Mouse (Mus musculus): ENCODE data around the gene Clec16a. TPM values are rescaled to one million over a fixed set of nuclear protein-coding genes. Genes with fewer than 3 reads are reported as not detected.

The Clec16a gene
- 37.7 and 38.9 TPM in 2 replicates for polyA plus RNA-seq (2016; fragmentation: Nextera tagmentation; extraction: Ambion mirVana)

DNA sequence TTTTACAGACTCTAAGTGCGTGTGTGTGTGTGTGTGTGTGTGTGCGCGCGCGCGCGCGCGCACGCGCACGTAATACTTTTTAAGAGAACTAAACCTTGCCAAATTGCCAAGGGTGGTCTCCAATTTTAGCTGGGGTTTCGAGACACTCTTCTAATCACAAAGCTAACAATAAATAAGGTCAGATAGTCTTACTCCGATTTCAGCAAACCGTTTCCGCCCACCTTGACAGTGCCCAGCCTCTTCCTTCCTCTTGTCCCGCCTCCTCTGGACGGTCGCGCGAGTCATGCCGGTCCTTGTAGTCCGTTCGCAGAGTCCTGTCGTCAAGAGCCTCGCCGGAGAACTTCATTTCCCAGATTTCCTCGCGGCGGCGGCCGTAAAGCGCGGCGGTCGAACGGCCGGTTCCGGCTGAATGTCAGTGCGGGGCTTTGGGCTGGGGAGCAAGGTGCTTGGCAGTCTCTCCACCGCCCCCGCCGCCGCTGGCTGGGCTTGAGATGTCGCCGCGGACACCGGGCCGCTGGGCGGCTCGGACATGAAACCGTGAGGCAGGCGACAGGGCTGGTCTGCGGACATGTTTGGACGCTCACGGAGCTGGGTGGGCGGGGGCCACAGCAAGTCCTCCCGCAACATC lies at the start of gene Clec16a:
Gene Clec16a, plus strand, starts transcription at position 345 of the 628 bp plus-strand sequence.
- peak; percentile 82 for ATAC-seq (ENCODE audit: insufficient number of reproducible peaks, insufficient read depth, low FRiP score, low TSS enrichment)
- Histone ChIP-seq H3K4me1 (peaks cover 30% of the 10 kb centered on the region), H3K4me3 (peak within 1 kb of the TSS; percentile 91), H3K4me2 (replicated peaks) (peak within 1 kb of the TSS; percentile 77), H3K27ac (peak within 1 kb of the TSS; percentile 76; the same call in 1 of the 2 replicates), H3K36me3 (no peaks in the 10 kb centered on the region), H3K9ac (peak within 1 kb of the TSS; percentile 82), H3K27me3 (no peaks in the 10 kb centered on the region), H3K9me3 (no peaks in the 10 kb centered on the region)
- WGBS, result under 1% methylated on average over 58 of the region's 58 CpGs

DNA sequence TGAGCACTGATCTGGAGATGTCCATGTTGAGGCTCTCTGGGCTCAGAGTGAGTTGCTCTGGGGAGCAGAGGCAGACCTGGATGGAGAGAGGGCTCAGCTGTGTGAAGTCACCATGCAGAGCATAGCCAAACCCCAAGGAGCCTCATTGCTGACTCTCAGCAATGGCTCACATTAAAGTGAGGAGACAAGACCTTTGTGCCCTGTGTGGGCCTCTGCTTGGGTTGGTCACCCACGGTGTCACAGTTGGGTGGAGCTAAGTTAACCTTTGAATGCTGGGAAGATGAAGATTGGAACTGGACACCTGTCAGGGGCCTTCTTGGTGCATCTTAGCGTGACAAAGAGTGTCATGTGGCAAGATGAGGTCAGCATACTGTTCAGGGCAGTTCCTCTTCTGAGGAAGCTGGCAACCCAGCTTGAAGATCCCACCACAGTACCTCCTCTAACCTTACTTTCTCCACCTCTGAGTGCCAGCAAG lies 49.3 kb upstream of the Clec16a start:
- no peaks in the 10 kb centered on the region for H3K27me3 ChIP-seq
- H3K9me3 ChIP-seq, result no peaks in the 10 kb centered on the region
- no peak overlapping the region for H3K9ac ChIP-seq
- no peaks in the 10 kb centered on the region for H3K4me1 ChIP-seq
- H3K4me3 ChIP-seq, result no peak overlapping the region
- no peak overlapping the region for H3K27ac ChIP-seq
- H3K36me3 ChIP-seq, result no peaks in the 10 kb centered on the region
- no peak for ATAC-seq (ENCODE audit: insufficient number of reproducible peaks, insufficient read depth, low FRiP score, low TSS enrichment)
- no peak overlapping the region for H3K4me2 ChIP-seq (replicated peaks)
- 62% methylated on average over 2 of the region's 2 CpGs for WGBS

DNA sequence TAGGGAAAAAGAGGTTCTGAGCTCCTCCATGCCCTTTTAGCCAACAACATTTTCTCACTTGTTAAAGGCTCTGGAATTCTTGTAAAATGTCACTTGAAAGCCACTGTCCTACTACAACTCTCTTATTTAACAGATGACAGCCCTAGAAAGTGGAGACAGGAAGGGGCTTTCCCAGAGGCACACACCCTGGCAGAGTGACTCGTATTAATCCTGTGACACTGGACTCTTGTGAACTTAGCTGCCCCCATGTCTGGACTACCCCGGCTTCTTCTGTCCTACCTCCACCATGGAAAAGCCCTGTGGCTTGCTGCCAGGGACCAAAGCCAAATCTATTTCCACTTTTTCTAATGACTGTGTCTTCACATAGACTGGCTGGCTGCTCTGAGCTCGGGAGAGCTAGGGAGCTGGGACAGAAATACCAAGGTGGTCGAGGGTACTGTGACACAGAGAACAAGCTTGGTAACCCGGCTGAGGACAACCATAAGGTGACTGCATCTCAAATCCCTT lies 47.0 kb upstream of the Clec16a start:
- H3K36me3 ChIP-seq, result no peaks in the 10 kb centered on the region
- H3K9ac ChIP-seq, result no peak overlapping the region
- no peak overlapping the region for H3K4me3 ChIP-seq
- WGBS, result 72% methylated on average over 5 of the region's 5 CpGs
- H3K9me3 ChIP-seq, result no peaks in the 10 kb centered on the region
- no peaks in the 10 kb centered on the region for H3K4me1 ChIP-seq
- H3K27me3 ChIP-seq, result no peaks in the 10 kb centered on the region
- no peak overlapping the region for H3K4me2 ChIP-seq (replicated peaks)
- ATAC-seq (ENCODE audit: insufficient number of reproducible peaks, insufficient read depth, low FRiP score, low TSS enrichment), result no peak
- H3K27ac ChIP-seq, result no peak overlapping the region

DNA sequence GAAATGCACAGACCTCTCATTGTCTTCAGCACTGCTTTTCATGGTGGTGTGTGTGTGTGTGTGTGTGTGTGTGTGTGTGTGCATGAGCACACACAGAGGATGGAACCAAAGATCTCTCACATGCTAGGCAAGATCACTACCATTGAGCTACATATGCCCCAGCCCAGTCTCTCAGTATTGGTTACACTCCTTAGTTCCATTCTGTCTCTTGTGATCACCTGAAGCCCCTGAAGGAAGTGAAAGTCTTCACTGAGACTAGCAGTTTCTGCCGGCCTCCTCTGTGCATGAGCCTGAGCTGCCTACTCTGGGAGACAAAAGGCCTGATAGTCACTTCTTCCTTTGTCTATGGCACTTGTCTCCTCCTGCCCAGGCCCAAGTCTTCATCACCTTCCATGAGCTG lies 46.0 kb upstream of the Clec16a start:
- ATAC-seq (ENCODE audit: insufficient number of reproducible peaks, insufficient read depth, low FRiP score, low TSS enrichment), result no peak
- no peaks in the 10 kb centered on the region for H3K27me3 ChIP-seq
- H3K4me2 ChIP-seq (replicated peaks), result no peak overlapping the region
- WGBS, result 41% methylated on average over 1 of the region's 1 CpGs
- H3K4me3 ChIP-seq, result no peak overlapping the region
- H3K9ac ChIP-seq, result no peak overlapping the region
- H3K4me1 ChIP-seq, result no peaks in the 10 kb centered on the region
- no peaks in the 10 kb centered on the region for H3K9me3 ChIP-seq
- H3K27ac ChIP-seq, result no peak overlapping the region
- no peaks in the 10 kb centered on the region for H3K36me3 ChIP-seq

DNA sequence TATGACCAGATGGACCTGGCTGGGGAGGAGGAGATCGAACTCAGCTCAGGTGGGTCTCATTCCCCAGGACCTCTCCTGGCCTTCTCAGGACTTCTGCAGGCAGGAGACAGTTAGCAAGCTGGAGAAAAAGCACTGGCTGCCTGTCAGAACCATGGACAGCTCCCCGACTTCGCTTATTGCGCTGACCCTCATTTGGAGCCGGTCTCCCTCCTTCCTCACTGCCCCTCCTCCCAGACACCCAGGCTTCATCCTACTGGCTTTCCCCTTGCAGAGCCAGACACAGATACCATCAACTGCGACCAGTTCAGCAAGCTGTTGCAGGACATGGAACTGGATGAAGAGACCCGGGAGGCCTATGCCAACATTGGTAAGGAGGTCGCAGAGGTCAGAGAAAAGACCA lies 43.3 kb upstream of the Clec16a start:
- Histone ChIP-seq H3K4me3 (no peak overlapping the region), H3K27ac (no peak overlapping the region), H3K4me2 (replicated peaks) (no peak overlapping the region), H3K36me3 (no peaks in the 10 kb centered on the region), H3K27me3 (no peaks in the 10 kb centered on the region), H3K4me1 (no peaks in the 10 kb centered on the region), H3K9me3 (no peaks in the 10 kb centered on the region), H3K9ac (no peak overlapping the region)
- no peak for ATAC-seq (ENCODE audit: insufficient number of reproducible peaks, insufficient read depth, low FRiP score, low TSS enrichment)
- WGBS, result 14% methylated on average over 8 of the region's 8 CpGs

DNA sequence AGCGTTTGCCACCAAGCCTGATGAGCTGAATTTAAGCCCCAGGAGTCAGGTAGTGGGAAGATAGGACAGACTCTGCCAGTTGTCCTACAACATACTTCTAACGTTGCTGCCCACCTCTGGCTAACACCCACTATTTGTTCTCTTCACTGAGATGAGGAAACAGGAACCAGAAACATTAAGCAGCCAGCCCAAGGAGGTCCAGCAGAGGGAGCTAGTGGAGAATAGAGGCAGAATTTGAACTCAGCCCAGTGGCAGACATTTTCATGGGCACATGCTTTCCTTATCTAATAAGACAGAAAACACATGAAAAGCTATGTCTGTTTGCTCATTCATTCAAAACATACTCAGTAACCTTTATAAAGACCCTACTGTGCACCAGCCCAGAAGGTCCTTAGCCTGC lies 42.1 kb upstream of the Clec16a start:
- Histone ChIP-seq H3K9me3 (no peaks in the 10 kb centered on the region), H3K4me2 (replicated peaks) (no peak overlapping the region), H3K27me3 (no peaks in the 10 kb centered on the region), H3K9ac (no peak overlapping the region), H3K4me3 (no peak overlapping the region), H3K36me3 (no peaks in the 10 kb centered on the region), H3K4me1 (no peaks in the 10 kb centered on the region), H3K27ac (no peak overlapping the region)
- ATAC-seq (ENCODE audit: insufficient number of reproducible peaks, insufficient read depth, low FRiP score, low TSS enrichment), result no peak
- WGBS, result 78% methylated on average over 2 of the region's 2 CpGs

DNA sequence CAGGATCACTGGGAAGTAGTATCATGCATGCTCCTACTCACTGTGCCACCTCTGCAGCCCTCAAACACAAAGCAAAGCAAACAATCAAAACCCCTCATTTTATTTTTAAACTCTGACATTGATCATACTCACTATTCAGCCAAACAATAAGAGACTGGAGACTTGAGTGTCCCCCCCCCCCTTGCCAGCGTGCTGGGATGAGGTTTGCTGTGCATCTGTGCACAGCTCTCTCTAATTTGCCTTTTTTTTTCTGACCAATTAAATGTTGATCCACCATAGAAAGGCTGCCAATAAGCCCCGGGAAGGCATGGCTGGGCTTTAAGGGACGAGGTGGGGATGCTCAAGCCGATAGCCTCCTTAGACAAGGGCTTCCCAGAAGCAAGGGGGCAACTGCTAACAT lies 37.7 kb upstream of the Clec16a start:
- ATAC-seq (ENCODE audit: insufficient number of reproducible peaks, insufficient read depth, low FRiP score, low TSS enrichment), result no peak
- Histone ChIP-seq H3K4me3 (no peak overlapping the region), H3K9ac (no peak overlapping the region), H3K9me3 (no peaks in the 10 kb centered on the region), H3K27me3 (0 out of 2 replicates have a peak, but pooled peaks cover 3% of the 10 kb centered on the region), H3K27ac (no peak overlapping the region), H3K36me3 (no peaks in the 10 kb centered on the region), H3K4me1 (no peaks in the 10 kb centered on the region), H3K4me2 (replicated peaks) (no peak overlapping the region)
- 67% methylated on average over 4 of the region's 4 CpGs for WGBS

DNA sequence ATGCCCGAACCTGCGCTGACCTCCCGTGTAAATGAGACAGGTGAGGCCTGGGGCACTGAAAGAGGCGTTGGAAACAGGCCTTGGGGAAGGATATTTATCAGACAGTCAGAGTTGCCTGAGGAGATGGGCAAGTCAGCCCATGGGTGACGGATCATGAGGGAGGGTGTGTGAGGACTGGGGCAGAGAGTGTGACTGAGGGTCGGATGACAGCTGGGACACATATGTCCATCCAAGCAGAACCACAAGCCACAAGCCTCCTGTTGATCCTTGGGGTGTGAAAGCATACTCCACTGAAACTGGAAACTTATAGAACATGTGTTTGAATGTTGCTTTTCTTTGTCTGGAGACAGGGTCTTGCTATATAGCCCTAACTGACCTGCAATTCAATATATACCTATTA lies 36.4 kb upstream of the Clec16a start:
- Histone ChIP-seq H3K27me3 (0 out of 2 replicates have a peak, but pooled peaks cover 3% of the 10 kb centered on the region), H3K36me3 (no peaks in the 10 kb centered on the region), H3K4me1 (no peaks in the 10 kb centered on the region), H3K9ac (no peak overlapping the region), H3K27ac (no peak overlapping the region), H3K4me2 (replicated peaks) (no peak overlapping the region), H3K9me3 (no peaks in the 10 kb centered on the region), H3K4me3 (no peak overlapping the region)
- WGBS, result 55% methylated on average over 6 of the region's 6 CpGs
- no peak for ATAC-seq (ENCODE audit: insufficient number of reproducible peaks, insufficient read depth, low FRiP score, low TSS enrichment)

DNA sequence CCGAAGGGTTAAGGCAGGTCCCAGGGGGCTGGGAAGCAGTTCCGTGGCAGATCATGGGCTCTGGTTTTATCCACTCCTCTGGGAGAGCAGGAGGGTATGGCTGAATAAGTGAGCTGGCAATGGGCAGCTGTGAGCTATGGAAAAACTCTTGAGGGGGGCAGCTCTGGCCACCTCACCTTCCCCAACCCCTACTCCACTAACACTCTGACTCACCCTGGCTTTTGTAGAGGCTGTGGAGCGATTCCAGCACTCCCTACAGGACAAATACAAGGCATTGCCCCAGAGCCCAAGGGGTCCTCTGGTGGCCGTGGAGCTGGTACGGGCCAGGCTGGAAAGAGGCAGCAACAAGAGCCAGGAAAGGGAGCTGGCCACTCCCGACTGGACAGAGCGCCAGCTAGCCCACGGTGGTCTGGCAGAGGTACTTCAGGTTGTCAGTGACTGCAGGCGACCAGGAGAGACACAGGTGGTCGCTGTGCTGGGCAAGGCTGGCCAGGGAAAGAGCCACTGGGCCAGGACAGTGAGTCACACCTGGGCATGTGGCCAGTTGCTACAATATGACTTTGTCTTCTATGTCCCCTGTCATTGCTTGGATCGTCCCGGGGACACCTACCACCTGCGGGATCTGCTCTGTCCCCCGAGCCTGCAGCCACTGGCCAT lies 34.5 kb upstream of the Clec16a start:
- no peak overlapping the region for H3K9ac ChIP-seq
- 51% methylated on average over 14 of the region's 14 CpGs for WGBS
- H3K4me1 ChIP-seq, result no peaks in the 10 kb centered on the region
- H3K27me3 ChIP-seq, result 0 out of 2 replicates have a peak, but pooled peaks cover 3% of the 10 kb centered on the region
- ATAC-seq (ENCODE audit: insufficient number of reproducible peaks, insufficient read depth, low FRiP score, low TSS enrichment), result no peak
- no peaks in the 10 kb centered on the region for H3K9me3 ChIP-seq
- no peak overlapping the region for H3K4me3 ChIP-seq
- H3K36me3 ChIP-seq, result no peaks in the 10 kb centered on the region
- H3K27ac ChIP-seq, result no peak overlapping the region
- no peak overlapping the region for H3K4me2 ChIP-seq (replicated peaks)

DNA sequence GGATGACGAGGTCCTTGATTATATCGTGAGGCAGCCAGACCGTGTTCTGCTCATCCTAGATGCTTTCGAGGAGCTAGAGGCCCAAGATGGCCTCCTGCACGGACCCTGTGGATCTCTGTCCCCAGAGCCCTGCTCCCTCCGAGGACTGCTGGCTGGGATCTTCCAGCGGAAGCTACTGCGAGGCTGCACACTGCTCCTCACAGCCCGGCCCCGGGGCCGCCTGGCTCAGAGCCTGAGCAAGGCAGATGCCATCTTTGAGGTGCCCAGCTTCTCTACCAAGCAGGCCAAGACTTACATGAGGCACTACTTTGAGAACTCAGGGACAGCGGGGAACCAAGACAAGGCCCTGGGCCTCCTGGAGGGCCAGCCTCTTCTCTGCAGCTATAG lies 34.0 kb upstream of the Clec16a start:
- Histone ChIP-seq H3K4me2 (replicated peaks) (no peak overlapping the region), H3K9ac (no peak overlapping the region), H3K9me3 (no peaks in the 10 kb centered on the region), H3K36me3 (no peaks in the 10 kb centered on the region), H3K27ac (no peak overlapping the region), H3K4me1 (no peaks in the 10 kb centered on the region), H3K4me3 (no peak overlapping the region), H3K27me3 (0 out of 2 replicates have a peak, but pooled peaks cover 3% of the 10 kb centered on the region)
- WGBS, result 84% methylated on average over 12 of the region's 12 CpGs
- ATAC-seq (ENCODE audit: insufficient number of reproducible peaks, insufficient read depth, low FRiP score, low TSS enrichment), result no peak

DNA sequence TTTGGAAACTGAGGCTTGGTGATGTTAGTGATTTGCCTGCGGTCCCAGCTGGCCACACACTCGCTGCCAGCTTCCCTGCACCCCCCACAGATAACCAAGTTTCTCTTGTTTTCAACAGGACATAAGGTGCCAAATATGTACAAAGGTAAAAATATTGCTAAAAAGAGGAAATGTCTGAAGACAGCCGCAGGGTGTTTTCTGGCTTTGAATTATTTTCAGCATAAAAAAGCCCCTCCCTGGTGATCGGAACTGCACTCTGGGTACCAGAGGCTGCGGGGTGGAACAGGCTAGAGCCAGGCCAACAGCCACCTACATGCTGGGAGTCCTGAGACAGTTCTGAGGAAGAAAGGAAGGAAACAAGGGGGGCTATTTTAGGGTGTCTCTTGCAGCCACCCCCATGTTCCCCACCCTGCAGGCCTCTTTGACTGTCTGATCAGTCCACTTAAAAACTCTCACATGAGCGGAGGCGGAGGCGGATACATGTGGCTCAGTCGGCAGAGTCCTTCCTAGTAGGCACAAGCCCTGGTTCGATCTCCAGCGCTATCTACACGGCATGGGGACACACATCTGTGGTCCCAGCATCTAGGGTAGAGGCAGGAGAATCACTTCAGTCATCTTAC lies 29.1 kb upstream of the Clec16a start:
- ATAC-seq (ENCODE audit: insufficient number of reproducible peaks, insufficient read depth, low FRiP score, low TSS enrichment), result no peak
- Histone ChIP-seq H3K4me1 (peaks cover 4% of the 10 kb centered on the region; the same call in 1 of the 2 replicates), H3K36me3 (no peaks in the 10 kb centered on the region), H3K9ac (no peak overlapping the region), H3K27me3 (0 out of 2 replicates have a peak, but pooled peaks cover 2% of the 10 kb centered on the region), H3K27ac (no peak overlapping the region), H3K4me3 (no peak overlapping the region), H3K9me3 (no peaks in the 10 kb centered on the region), H3K4me2 (replicated peaks) (no peak overlapping the region)
- WGBS, result 87% methylated on average over 12 of the region's 12 CpGs

DNA sequence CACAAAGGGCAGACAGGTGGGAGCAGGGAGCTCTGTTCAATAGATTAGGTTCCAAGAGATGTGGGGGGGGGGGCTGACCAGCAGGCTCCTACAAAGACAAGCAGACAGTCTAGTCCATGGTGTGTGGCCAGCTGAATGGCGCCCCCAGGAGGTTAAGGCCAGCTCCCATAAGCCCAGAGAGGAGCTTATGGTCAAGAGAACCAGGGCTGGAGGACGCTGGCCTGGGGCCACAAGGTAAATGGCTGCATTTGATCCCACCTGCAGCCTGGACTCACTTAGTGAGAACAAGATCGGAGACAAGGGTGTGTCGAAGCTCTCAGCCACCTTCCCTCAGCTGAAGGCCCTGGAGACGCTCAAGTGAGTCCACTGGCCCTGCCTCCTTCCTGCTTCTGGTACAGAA lies 27.1 kb upstream of the Clec16a start:
- H3K4me2 ChIP-seq (replicated peaks), result no peak overlapping the region
- H3K4me3 ChIP-seq, result no peak overlapping the region
- H3K27me3 ChIP-seq, result no peaks in the 10 kb centered on the region
- H3K9me3 ChIP-seq, result no peaks in the 10 kb centered on the region
- no peak overlapping the region for H3K9ac ChIP-seq
- ATAC-seq (ENCODE audit: insufficient number of reproducible peaks, insufficient read depth, low FRiP score, low TSS enrichment), result no peak
- H3K27ac ChIP-seq, result no peak overlapping the region
- peaks cover 4% of the 10 kb centered on the region; the same call in 1 of the 2 replicates for H3K4me1 ChIP-seq
- H3K36me3 ChIP-seq, result no peaks in the 10 kb centered on the region
- 39% methylated on average over 5 of the region's 5 CpGs for WGBS
